Mouse (Mus musculus) B cell, adult 67 days (primary cell): Measurements from ENCODE around the gene Qpctl. TPM values are rescaled to one million over a fixed set of nuclear protein-coding genes. Genes with fewer than 3 reads are reported as not detected.

Source experiments
- total RNA-seq, 2 experiments: library from RNA; stranded (reverse); gene quantifications; 4 replicates each; pipeline ENCODE4 v1.2.4; 2023

The Qpctl gene
- total RNA-seq = 10 to 100 TPM; 12.3 to 14.1 TPM

GRCm38 (mm10) chr7:19148875-19149541 lies at the start of gene Qpctl:
Qpctl (minus strand) TSS chr7:19149291.

DNA sequence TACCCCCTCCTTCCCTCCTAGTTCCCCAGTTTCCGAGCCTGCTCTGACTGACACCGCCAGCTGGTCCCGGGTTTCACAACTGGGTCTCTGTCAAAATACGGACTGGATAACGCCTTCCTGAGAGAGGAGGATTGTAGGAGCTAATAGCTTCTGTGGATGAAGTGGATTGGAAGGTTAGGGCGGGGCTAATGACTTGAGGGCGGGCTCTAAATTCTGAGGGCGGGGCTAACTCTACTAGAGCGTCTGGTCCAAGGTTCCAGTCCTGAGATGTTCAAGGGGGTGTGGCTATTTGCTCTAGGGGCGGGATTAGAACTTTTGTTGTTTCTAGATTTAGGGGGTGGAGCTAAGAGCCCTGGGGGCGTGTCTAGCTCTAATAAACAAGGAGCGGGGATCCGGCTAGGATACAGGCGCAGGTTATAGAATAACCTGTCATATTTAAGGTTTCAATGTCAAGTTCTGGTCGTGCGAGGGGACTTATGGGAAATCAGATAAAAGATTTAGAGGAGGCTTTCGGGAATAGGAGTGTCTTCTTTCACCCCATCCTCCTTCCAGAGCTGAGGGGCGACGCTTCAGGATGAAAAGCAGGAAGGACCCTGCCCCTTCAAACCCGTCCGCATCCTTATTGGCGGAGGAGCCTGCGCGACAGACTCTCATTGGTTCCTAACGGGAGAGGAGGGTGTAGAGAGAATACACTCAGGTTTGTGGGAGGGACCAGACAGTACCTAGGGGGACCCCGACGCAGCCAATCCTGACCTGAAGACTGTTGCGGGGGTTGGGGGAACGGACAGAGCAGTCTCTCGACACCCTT lies 26.8 kb upstream of the Qpctl start, which contains the start of gene Eml2:
Gene Eml2 (plus strand): TSS at position 714 of the 808 bp plus-strand sequence.

GRCm38 (mm10) chr7:19165656-19166423 lies 16.7 kb upstream of the Qpctl start, which contains the start of gene Gipr:
Gipr (minus strand) TSS chr7:19166127.

GRCm38 (mm10) chr7:19149626-19150025 lies 535 bp upstream of the Qpctl start, which contains the start of gene Snrpd2:
Snrpd2 (plus strand) TSS chr7:19149722.

GRCm38 (mm10) chr7:19119631-19120429 lies 29.3 kb downstream of the Qpctl start, which contains the start of gene Fbxo46:
Fbxo46 (plus strand) TSS chr7:19119859.

GRCm38 (mm10) chr7:19118028-19118771 lies 30.9 kb downstream of the Qpctl start, which contains the start of gene Gm4969:
Gm4969 (minus strand) TSS chr7:19118368.

GRCm38 (mm10) chr7:19094471-19094825 lies 54.6 kb downstream of the Qpctl start, which contains the start of gene Six5:
Six5 (plus strand) TSS chr7:19094594.

Other genes starting within 250 kb of the Qpctl start
- 10 to 100 TPM; 22.8 to 37.2 TPM for gene Ccdc61, start 238.9 kb downstream of the Qpctl start, total RNA-seq
- gene Nova2, start 223.4 kb downstream of the Qpctl start, total RNA-seq = not detected
- not detected for gene Nanos2, start 161.9 kb downstream of the Qpctl start, total RNA-seq
- gene Mypop, start 158.0 kb downstream of the Qpctl start, total RNA-seq = 1 to 10 TPM; 1.4 to 1.8 TPM
- gene Irf2bp1, start 145.2 kb downstream of the Qpctl start, total RNA-seq = 10 to 100 TPM; 32.3 to 33.9 TPM
- gene Foxa3, start 125.8 kb downstream of the Qpctl start, total RNA-seq = not detected
- gene Sympk, start 124.9 kb downstream of the Qpctl start, total RNA-seq = 100 to 1,000 TPM; 109 to 118 TPM
- under 1 TPM in 1 of 2 experiments, not detected in 1; 0.58 TPM for gene Rsph6a, start 94.6 kb downstream of the Qpctl start, total RNA-seq
- gene Dmwd, start 73.1 kb downstream of the Qpctl start, total RNA-seq = 10 to 100 TPM; 15.1 to 15.8 TPM
- gene Dmpk, start 65.4 kb downstream of the Qpctl start, total RNA-seq = 10 to 100 TPM; 12.2 to 17.9 TPM
- under 1 TPM; 0.24 to 0.46 TPM for gene Six5, start 54.7 kb downstream of the Qpctl start, total RNA-seq
- not detected for gene Gm4969, start 30.9 kb downstream of the Qpctl start, total RNA-seq
- 10 to 100 TPM; 27.1 to 29.2 TPM for gene Fbxo46, start 29.4 kb downstream of the Qpctl start, total RNA-seq
- 100 to 1,000 TPM in 1 of 2 experiments, 10 to 100 TPM in 1; 89.6 to 100 TPM for gene Snrpd2, start 431 bp upstream of the Qpctl start, total RNA-seq
- not detected for gene Gipr, start 16.8 kb upstream of the Qpctl start, total RNA-seq
- 10 to 100 TPM; 20.6 to 35.2 TPM for gene Eml2, start 27.1 kb upstream of the Qpctl start, total RNA-seq
- not detected for gene Gpr4, start 63.2 kb upstream of the Qpctl start, total RNA-seq
- gene Opa3, start 79.0 kb upstream of the Qpctl start, total RNA-seq = 10 to 100 TPM; 37.9 to 54.7 TPM
- 100 to 1,000 TPM; 403 to 410 TPM for gene Vasp, start 122.5 kb upstream of the Qpctl start, total RNA-seq
- not detected for gene Ppm1n, start 130.8 kb upstream of the Qpctl start, total RNA-seq
- gene Rtn2, start 133.3 kb upstream of the Qpctl start, total RNA-seq = not detected
- gene Fosb, start 160.8 kb upstream of the Qpctl start, total RNA-seq = 1,000 to 10,000 TPM in 1 of 2 experiments, 100 to 1,000 TPM in 1; 524 to 1,527 TPM
- 10 to 100 TPM; 64.3 to 66.3 TPM for gene Ercc1, start 195.5 kb upstream of the Qpctl start, total RNA-seq
- gene Cd3eap, start 210.2 kb upstream of the Qpctl start, total RNA-seq = 10 to 100 TPM in 1 of 2 experiments, 1 to 10 TPM in 1; 6.7 to 10.7 TPM
- gene Ppp1r13l, start 210.5 kb upstream of the Qpctl start, total RNA-seq = 1 to 10 TPM; 1.4 to 1.9 TPM
- 10 to 100 TPM; 57.0 to 80.3 TPM for gene Ercc2, start 232.7 kb upstream of the Qpctl start, total RNA-seq